Mouse (Mus musculus) intestine, postnatal 0 days (tissue): Measurements from ENCODE around the gene Fto. TPM values are rescaled to one million over a fixed set of nuclear protein-coding genes. Genes with fewer than 3 reads are reported as not detected.

Experiments used
- ATAC-seq: fragments of 200-750 bp; cut with Nextera tagmentation; 2 replicates; pipeline ENCODE4 v1.8.0; 2017; ENCODE audit warnings: mild to moderate bottlenecking, moderate TSS enrichment, moderate library complexity
- H3K27ac ChIP-seq: fragments of 300-500 bp; sonication (generic); 2 replicates; pipeline ENCODE4 v1.5.1; 2014; ENCODE audit warnings: mild to moderate bottlenecking, low read depth, low read length, moderate library complexity
- H3K27me3 ChIP-seq: fragments of 300-500 bp; sonication (generic); replicated peaks from 2 replicates; pipeline ENCODE4 v1.6.1; 2014; ENCODE audit warnings: low read length, mixed read lengths; ENCODE audit not compliant: control insufficient read depth, insufficient read depth
- H3K36me3 ChIP-seq: fragments of 300-500 bp; sonication (generic); 2 replicates; pipeline ENCODE4 v1.6.1; 2014; ENCODE audit warnings: mild to moderate bottlenecking, moderate library complexity; ENCODE audit not compliant: control insufficient read depth, insufficient read depth
- H3K4me1 ChIP-seq: fragments of 300-500 bp; sonication (generic); replicated peaks from 2 replicates; pipeline ENCODE4 v1.6.1; 2014; ENCODE audit warnings: antibody characterized with exemption, low read length, mixed read lengths; ENCODE audit not compliant: control insufficient read depth, insufficient read depth
- H3K4me2 ChIP-seq: fragments of 300-500 bp; sonication (generic); replicated peaks from 2 replicates; pipeline ENCODE4 v1.6.1; 2014; ENCODE audit warnings: low read depth, mild to moderate bottlenecking, moderate library complexity
- H3K4me3 ChIP-seq: fragments of 300-500 bp; sonication (generic); 2 replicates; pipeline ENCODE4 v1.5.1; 2014; ENCODE audit warnings: low read depth, low read length
- H3K9ac ChIP-seq: fragments of 300-500 bp; sonication (generic); 2 replicates; pipeline ENCODE4 v1.6.1; 2014; ENCODE audit warnings: mild to moderate bottlenecking, low read depth, low read length
- H3K9me3 ChIP-seq: fragments of 300-500 bp; sonication (generic); 2 replicates; pipeline ENCODE4 v1.6.1; 2016; ENCODE audit warnings: mixed run types; ENCODE audit not compliant: control insufficient read depth
- CTCF ChIP-seq: sonication (generic); IDR thresholded peaks from 2 replicates; pipeline ENCODE4 v1.5.1; 2016; ENCODE audit warnings: low read depth, mild to moderate bottlenecking, control low read depth, antibody characterized with exemption, moderate library complexity
- WGBS: fragments of 180-500 bp; shearing (Covaris S2); extraction: QIAGEN DNeasy Blood & Tissue Kit; methylation state at CpG from one replicate; pipeline ENCODE4 v1.1.7; 2014; 5-methylcytosine and 5-hydroxymethylcytosine counted together
- polyA plus RNA-seq: library from polyadenylated mRNA; unstranded; fragments of >200 nt; fragmentation: Nextera tagmentation; extraction: Ambion mirVana; gene quantifications from 2 replicates; pipeline ENCODE4 v1.2.1, GENCODE M21; 2015

Gene Fto
- polyA plus RNA-seq, 1 experiment from 2014 or later = 21.7 TPM

GRCm38 (mm10) chr8:91352598-91352997 lies 39.3 kb downstream of the Fto start:
- no peaks in the 10 kb centered on the region for H3K27me3 ChIP-seq
- no peak overlapping the region for H3K27ac ChIP-seq
- WGBS = 90% methylated on average over 3 of the region's 3 CpGs
- H3K36me3 ChIP-seq = no peaks in the 10 kb centered on the region
- H3K4me1 ChIP-seq = no peaks in the 10 kb centered on the region
- no peak overlapping the region for H3K9ac ChIP-seq
- H3K4me2 ChIP-seq = no peak overlapping the region
- no peak for TF ChIP-seq CTCF
- H3K9me3 ChIP-seq = no peaks in the 10 kb centered on the region; the same call in 1 of the 2 replicates
- no peak overlapping the region for H3K4me3 ChIP-seq
- no peak for ATAC-seq

GRCm38 (mm10) chr8:91353062-91353461 lies 39.7 kb downstream of the Fto start:
- Histone ChIP-seq H3K4me1 (no peaks in the 10 kb centered on the region), H3K4me3 (no peak overlapping the region), H3K4me2 (no peak overlapping the region), H3K27ac (no peak overlapping the region), H3K9me3 (no peaks in the 10 kb centered on the region; the same call in 1 of the 2 replicates), H3K27me3 (no peaks in the 10 kb centered on the region), H3K36me3 (no peaks in the 10 kb centered on the region), H3K9ac (no peak overlapping the region)
- ATAC-seq = no peak
- no peak for TF ChIP-seq CTCF
- 77% methylated on average over 5 of the region's 5 CpGs for WGBS

- Histone ChIP-seq H3K27ac (no peak overlapping the region), H3K4me2 (no peak overlapping the region), H3K4me1 (no peaks in the 10 kb centered on the region), H3K9me3 (no peaks in the 10 kb centered on the region; the same call in 1 of the 2 replicates), H3K9ac (no peak overlapping the region), H3K27me3 (no peaks in the 10 kb centered on the region), H3K4me3 (no peak overlapping the region), H3K36me3 (no peaks in the 10 kb centered on the region)
- ATAC-seq = no peak
- TF ChIP-seq CTCF = peak; percentile 51
- WGBS = 91% methylated on average over 4 of the region's 4 CpGs
These were observed 40.6 kb downstream of the Fto start for GRCm38 (mm10) chr8:91353907-91354306.

- no peaks in the 10 kb centered on the region for H3K27me3 ChIP-seq
- TF ChIP-seq CTCF = no peak
- H3K9me3 ChIP-seq = no peaks in the 10 kb centered on the region
- no peak overlapping the region for H3K9ac ChIP-seq
- 60% methylated on average over 10 of the region's 10 CpGs for WGBS
- ATAC-seq = no peak
- no peak overlapping the region for H3K27ac ChIP-seq
- no peaks in the 10 kb centered on the region for H3K36me3 ChIP-seq
- H3K4me3 ChIP-seq = no peak overlapping the region
- H3K4me2 ChIP-seq = no peak overlapping the region
- H3K4me1 ChIP-seq = no peaks in the 10 kb centered on the region
These were observed 42.1 kb downstream of the Fto start for GRCm38 (mm10) chr8:91355301-91355905.

GRCm38 (mm10) chr8:91355956-91356699 lies 42.8 kb downstream of the Fto start:
- Histone ChIP-seq H3K4me1 (no peaks in the 10 kb centered on the region), H3K9me3 (no peaks in the 10 kb centered on the region), H3K36me3 (no peaks in the 10 kb centered on the region), H3K4me3 (no peak overlapping the region), H3K27ac (no peak overlapping the region), H3K9ac (no peak overlapping the region), H3K4me2 (no peak overlapping the region), H3K27me3 (no peaks in the 10 kb centered on the region)
- ATAC-seq = no peak
- 80% methylated on average over 11 of the region's 11 CpGs for WGBS
- TF ChIP-seq CTCF = no peak

GRCm38 (mm10) chr8:91357493-91358014 lies 44.2 kb downstream of the Fto start:
- Histone ChIP-seq H3K4me2 (no peak overlapping the region), H3K27me3 (no peaks in the 10 kb centered on the region), H3K36me3 (no peaks in the 10 kb centered on the region), H3K9ac (no peak overlapping the region), H3K4me1 (no peaks in the 10 kb centered on the region), H3K27ac (no peak overlapping the region), H3K4me3 (no peak overlapping the region), H3K9me3 (no peaks in the 10 kb centered on the region)
- no peak for TF ChIP-seq CTCF
- 86% methylated on average over 4 of the region's 4 CpGs for WGBS
- ATAC-seq = no peak
